Mouse (Mus musculus) ES-Bruce4 (cell line): ENCODE measurements around the gene Gps2. TPM values are rescaled to one million over a fixed set of nuclear protein-coding genes. Genes with fewer than 3 reads are reported as not detected.
A peak's percentile ranks its signal among the peaks of the same experiment; 100 is the strongest.

Source experiments
- H3K27ac ChIP-seq: 2 replicates; pipeline ENCODE4 v1.5.1; 2012; ENCODE audit warnings: low read length, inconsistent platforms; ENCODE audit not compliant: insufficient read depth
- H3K27me3 ChIP-seq: 2 replicates; pipeline ENCODE4 v1.6.1; 2012; ENCODE audit warnings: mild to moderate bottlenecking, low read length, inconsistent platforms; ENCODE audit not compliant: control insufficient read depth, poor library complexity, insufficient read depth, severe bottlenecking
- H3K36me3 ChIP-seq: 2 replicates; pipeline ENCODE4 v1.6.1; 2012; ENCODE audit warnings: inconsistent platforms, mild to moderate bottlenecking, low read length, moderate library complexity; ENCODE audit not compliant: control insufficient read depth, poor library complexity, insufficient read depth, severe bottlenecking
- H3K4me1 ChIP-seq: one replicate; pipeline ENCODE4 v1.8.1; 2011; ENCODE audit warnings: low read length; ENCODE audit not compliant: control insufficient read depth, insufficient read depth
- H3K4me3 ChIP-seq: 2 replicates; pipeline ENCODE4 v1.5.1; 2011; ENCODE audit warnings: low read depth, mild to moderate bottlenecking, low read length
- H3K9ac ChIP-seq: 2 replicates; pipeline ENCODE4 v1.6.1; 2012; ENCODE audit warnings: low read depth, mild to moderate bottlenecking, inconsistent platforms; ENCODE audit not compliant: poor library complexity, severe bottlenecking
- H3K9me3 ChIP-seq: replicated peaks from 2 replicates; pipeline ENCODE4 v1.6.1; 2012; ENCODE audit warnings: mild to moderate bottlenecking, low read length, inconsistent platforms; ENCODE audit not compliant: control insufficient read depth, poor library complexity, insufficient read depth, severe bottlenecking
- CTCF ChIP-seq: IDR thresholded peaks from one replicate; pipeline ENCODE4 v1.8.1; 2011; ENCODE audit warnings: low read depth, low read length
- EP300 ChIP-seq: IDR thresholded peaks from 2 replicates; pipeline ENCODE4 v1.6.1; 2011; ENCODE audit warnings: low read depth, low read length; ENCODE audit not compliant: insufficient read depth
- POLR2A ChIP-seq: IDR thresholded peaks from one replicate; pipeline ENCODE4 v1.8.1; 2011; ENCODE audit warnings: low read length; ENCODE audit not compliant: insufficient read depth
- polyA plus RNA-seq: library from polyadenylated mRNA; stranded (reverse); fragments of >200 nt; gene quantifications from 2 replicates; pipeline ENCODE4 v1.2.4, GENCODE M21; 2011; ENCODE audit warnings: low read depth; ENCODE audit not compliant: missing spikeins, insufficient read depth, insufficient read length

Gene Gps2
- polyA plus RNA-seq, 1 experiment: 24.4 TPM

- H3K36me3 ChIP-seq: peaks cover 39% of the 10 kb centered on the region
- peaks cover 2% of the 10 kb centered on the region for H3K4me1 ChIP-seq
- H3K4me3 ChIP-seq: peak overlapping the region; percentile 16; the same call in 1 of the 2 replicates
- no peaks in the 10 kb centered on the region for H3K9me3 ChIP-seq
- H3K27ac ChIP-seq: no peak overlapping the region
- H3K27me3 ChIP-seq: no peaks in the 10 kb centered on the region
- H3K9ac ChIP-seq: peak overlapping the region; percentile 99
- TF ChIP-seq EP300 (no peak), CTCF (no peak), POLR2A (no peak)
Measured at GRCm38 (mm10) chr11:69919053-69919452, 5.4 kb downstream of the Gps2 start.

DNA sequence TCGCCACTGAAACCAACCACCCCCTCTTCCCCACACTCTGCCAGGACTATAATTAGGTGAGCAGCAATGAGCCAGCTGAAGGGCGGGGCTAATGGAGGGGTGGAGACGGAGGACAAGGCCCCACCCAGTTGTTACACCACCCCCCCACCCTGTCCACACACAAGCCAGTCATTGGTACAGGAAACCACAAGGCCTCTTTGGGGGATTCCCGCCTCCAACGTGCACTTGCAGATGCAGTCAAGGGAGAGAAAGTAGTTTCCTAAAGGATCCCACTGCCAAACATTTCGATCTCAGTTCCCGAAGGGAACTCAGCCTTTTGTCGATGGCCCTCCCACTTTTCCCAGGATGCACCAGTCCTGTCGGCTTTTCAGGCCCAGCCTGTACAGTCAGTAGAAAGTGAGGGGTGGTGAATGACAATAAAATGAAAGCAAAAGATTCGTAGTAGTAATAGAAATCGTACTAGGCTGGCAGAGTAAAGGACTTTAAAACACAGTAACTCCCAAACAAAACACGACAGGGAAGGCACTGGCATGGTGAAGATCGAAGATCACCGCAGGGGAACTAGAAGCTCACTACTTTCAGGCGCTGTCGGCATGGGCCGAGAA is 6.1 kb downstream of the Gps2 start:
- Histone ChIP-seq H3K27me3 (no peaks in the 10 kb centered on the region), H3K9ac (peak overlapping the region; percentile 99), H3K4me1 (peaks cover 2% of the 10 kb centered on the region), H3K36me3 (peaks cover 39% of the 10 kb centered on the region), H3K4me3 (peak overlapping the region; percentile 85), H3K27ac (peak overlapping the region; percentile 93), H3K9me3 (no peaks in the 10 kb centered on the region)
- TF ChIP-seq EP300 (no peak), CTCF (no peak), POLR2A (no peak)

DNA sequence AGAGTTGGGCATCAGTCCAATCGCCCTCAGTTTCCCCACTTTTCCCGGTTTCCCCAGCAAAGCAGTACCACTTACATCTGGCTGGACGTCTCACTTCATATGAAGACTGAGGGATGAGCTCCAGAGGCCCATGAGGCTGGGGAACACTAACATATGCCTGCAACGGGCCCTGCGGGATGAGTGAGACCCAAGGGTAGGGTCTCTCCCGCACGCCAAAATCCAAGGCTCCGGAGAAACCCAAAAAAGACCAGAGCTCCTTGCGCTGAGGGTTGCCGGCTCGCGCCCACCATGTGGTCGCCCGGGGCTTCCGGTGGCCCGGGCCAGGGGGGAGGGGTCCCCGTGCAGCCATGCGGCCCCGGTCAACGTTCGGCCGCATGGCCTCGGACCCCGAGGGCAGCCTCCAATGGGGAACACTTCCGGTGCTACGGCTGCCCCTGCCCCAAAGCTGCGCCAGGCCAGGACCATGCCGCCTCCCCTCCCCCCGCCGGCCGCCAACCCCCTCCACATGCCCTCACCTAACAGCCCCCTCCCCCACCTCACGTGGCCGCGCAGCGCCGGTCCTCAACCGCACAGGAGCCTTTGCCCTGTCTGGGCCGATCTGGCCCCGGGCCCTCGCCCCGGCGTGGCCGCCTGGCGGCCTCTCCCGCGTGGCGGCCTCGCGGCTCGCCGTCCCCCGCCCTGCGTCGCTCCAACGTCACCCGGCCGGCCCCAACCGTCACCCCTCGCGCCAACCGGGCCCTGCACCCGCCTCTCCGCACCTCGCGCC is 6.8 kb downstream of the Gps2 start:
- Histone ChIP-seq H3K4me1 (peaks cover 2% of the 10 kb centered on the region), H3K27me3 (no peaks in the 10 kb centered on the region), H3K9me3 (no peaks in the 10 kb centered on the region), H3K4me3 (peak overlapping the region; percentile 85), H3K9ac (peak overlapping the region; percentile 99), H3K27ac (peak overlapping the region; percentile 93), H3K36me3 (peaks cover 39% of the 10 kb centered on the region)
- no peak for TF ChIP-seq POLR2A
- no peak for TF ChIP-seq EP300
- no peak for TF ChIP-seq CTCF

- Histone ChIP-seq H3K4me1 (peaks cover 2% of the 10 kb centered on the region), H3K9ac (peak within 1 kb of the TSS; percentile 99), H3K27ac (peak within 1 kb of the TSS; percentile 98), H3K9me3 (no peaks in the 10 kb centered on the region), H3K4me3 (peak within 1 kb of the TSS; percentile 94), H3K36me3 (peaks cover 34% of the 10 kb centered on the region), H3K27me3 (no peaks in the 10 kb centered on the region)
- TF ChIP-seq CTCF (peak; percentile 15), EP300 (peak; percentile 71; the same call in 1 of the 2 replicates), POLR2A (peak; percentile 95)
Measured at GRCm38 (mm10) chr11:69921114-69922011, 7.7 kb downstream of the Gps2 start, which contains the start of gene Eif5a. Eif5a (minus strand) TSS chr11:69921958.

DNA sequence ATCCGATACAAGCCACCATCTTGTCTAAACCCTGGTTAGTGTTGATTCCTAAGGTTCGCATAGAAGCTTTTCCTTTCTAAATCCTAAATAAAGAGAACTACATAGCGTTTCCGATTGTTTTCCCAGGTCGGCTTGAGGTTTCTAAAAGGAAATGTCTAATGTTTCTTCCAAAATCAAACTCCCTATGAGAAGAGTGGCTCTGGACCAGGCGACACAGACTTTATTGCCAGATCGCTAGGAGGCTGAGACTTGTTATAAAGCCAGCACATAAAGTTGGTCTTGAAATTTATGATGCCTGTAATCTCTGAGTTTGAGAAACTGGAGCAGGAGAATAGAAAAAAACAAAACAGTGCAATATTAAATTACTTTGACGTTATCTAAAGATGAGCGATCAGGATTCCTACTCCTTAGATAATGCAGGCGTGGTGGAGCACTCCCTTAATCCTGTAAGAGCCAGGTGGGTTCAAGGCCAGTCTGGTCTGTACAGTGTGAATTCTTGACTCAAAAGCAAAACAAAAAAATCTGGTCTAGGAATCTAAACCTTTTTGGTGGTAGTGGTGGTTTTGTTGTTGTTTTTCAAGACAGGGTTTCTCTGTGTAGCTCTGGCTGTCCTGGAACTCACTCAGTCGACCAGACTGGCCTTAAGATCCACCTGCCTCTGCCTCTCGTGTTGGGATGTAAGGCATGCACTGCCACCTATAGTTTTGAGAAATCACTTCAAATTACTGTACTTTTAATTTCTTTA is 8.5 kb downstream of the Gps2 start:
- H3K4me1 ChIP-seq: peaks cover 2% of the 10 kb centered on the region
- no peaks in the 10 kb centered on the region for H3K9me3 ChIP-seq
- peaks cover 28% of the 10 kb centered on the region for H3K36me3 ChIP-seq
- TF ChIP-seq CTCF (no peak), EP300 (no peak), POLR2A (no peak)
- no peaks in the 10 kb centered on the region for H3K27me3 ChIP-seq
- peak overlapping the region; percentile 94 for H3K4me3 ChIP-seq
- H3K9ac ChIP-seq: peak overlapping the region; percentile 85
- H3K27ac ChIP-seq: peak overlapping the region; percentile 98
